Mouse (Mus musculus) urinary bladder, postnatal 14 days (tissue): ENCODE data around the gene Bricd5.
A peak's percentile ranks its signal among the peaks of the same experiment; 100 is the strongest.

Experiments used
- DNase-seq: peaks from one replicate; pipeline ENCODE4 v3.0.0; 2021; ENCODE audit warnings: low spot score

The Bricd5 gene

DNA sequence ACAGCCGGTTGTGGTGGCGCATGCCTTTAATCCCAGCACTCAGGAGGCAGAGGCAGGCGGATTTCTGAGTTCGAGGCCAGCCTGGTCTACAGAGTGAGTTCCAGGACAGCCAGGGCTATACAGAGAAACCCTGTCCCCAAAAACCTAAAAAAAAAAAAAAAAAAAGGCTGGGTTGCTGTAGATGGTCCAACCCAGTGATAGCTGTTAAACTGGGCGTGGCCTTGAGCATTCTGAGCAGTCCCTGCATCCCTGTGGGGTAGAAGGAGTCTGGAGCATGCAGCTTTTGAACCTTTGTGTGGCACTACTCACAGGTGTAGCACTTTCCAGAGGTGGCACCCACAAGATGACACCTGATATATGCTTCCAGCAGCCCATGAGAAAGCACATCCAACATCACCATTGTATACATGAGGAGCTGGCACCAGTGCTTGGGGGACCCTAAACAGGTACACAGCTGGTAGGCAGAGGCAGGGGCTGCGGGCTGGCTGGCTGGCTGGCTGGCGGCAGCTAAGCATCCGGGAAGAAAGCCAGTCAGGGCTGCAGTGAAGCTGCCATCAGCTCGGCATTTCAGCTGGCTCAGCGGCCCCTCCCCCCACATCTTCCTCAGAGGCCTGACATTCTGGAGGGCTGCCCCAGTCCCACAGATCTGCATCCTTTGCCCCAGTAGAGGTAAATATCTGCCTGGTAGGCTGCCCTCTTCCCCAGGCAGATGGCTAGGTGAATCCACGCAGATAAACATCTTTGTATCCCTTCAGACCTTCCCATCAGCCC is 11.6 kb downstream of the Bricd5 start:
- no peak for DNase-seq

GRCm38 (mm10) chr17:24488186-24488661 is 14.5 kb downstream of the Bricd5 start, which contains the start of gene Caskin1:
Gene Caskin1 (plus strand): TSS chr17:24488601.
- no peak for DNase-seq

- DNase-seq, result no peak
Measured at GRCm38 (mm10) chr17:24488662-24489264, 15.1 kb downstream of the Bricd5 start.

DNA sequence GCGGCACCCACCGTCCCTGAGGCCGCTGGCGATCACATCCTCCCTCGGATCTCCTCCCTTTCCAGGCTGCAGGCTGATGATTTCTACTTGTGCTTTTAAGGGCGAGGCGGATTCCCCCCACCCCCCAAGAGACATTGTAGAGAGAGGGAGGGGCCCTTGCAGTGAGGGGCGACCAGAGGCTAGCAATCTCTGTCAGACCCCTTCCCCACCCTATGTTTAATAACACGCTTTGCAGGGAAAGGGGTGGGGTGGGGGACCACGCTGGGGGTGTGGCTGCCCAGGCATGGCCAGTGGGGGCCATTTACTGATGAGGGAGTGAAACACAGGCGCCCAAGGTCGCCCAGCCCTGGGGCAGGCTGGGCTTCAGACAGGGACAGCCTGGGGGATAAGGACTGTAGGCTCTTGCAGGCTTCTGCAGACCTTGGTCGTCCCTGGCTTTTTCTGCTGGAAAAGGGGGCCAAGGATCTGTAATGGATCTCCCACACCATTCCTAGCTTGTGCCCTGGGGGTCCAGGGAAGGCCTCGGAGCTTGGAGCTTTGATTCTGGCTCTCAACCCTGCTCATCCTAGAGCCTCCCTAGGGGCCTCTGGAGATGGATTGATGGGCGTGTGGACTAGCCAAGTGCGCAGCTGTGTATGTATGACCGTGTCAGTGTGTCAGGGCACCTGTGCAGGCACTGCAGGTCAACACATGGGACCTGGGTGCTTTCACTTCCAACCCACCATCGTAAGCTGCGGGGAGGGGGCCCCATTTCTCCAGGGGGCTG is 15.8 kb downstream of the Bricd5 start:
- DNase-seq, result no peak

- DNase-seq, result no peak
Measured at GRCm38 (mm10) chr17:24490399-24490798, 16.7 kb downstream of the Bricd5 start.

DNA sequence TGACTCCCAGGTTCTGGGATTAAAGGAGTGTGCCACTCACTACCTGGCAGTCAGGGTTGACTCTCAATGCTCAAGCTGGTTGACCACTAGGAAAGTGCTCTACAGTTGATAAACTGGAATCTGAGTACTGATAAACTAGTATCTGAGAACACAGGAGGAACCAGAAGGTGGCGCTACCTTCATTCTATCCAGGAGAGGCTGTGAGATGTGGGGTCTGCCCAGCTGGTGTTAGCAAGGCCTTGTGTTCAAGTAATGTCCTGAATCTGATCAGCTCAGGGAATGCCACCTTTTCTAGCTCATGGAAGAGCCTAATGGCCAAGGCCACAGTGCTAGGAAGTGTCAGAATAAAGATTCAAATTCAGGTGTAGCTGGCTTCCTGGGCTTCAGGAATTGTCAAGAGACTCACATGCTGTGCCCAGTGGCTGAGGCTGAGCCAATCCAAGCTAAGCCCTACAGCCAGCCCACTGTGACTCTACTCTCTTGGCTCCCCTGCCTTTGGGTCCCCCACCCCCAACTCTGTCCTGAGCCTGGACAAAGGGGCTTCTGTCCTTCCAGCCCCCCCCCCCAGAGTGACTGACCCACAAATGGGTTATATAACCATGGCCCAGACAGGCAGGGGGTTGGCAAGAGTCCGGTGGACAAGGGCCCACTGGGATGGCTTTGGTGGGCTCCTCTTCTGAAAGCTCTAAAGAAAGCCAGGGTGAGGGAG is 21.1 kb downstream of the Bricd5 start:
- DNase-seq, result peak; percentile 55

- no peak for DNase-seq
Measured at GRCm38 (mm10) chr17:24495443-24495842, 21.8 kb downstream of the Bricd5 start.

- DNase-seq, result no peak
Measured at GRCm38 (mm10) chr17:24496026-24496425, 22.3 kb downstream of the Bricd5 start.

- DNase-seq, result no peak
Measured at GRCm38 (mm10) chr17:24502208-24502607, 28.5 kb downstream of the Bricd5 start.

DNA sequence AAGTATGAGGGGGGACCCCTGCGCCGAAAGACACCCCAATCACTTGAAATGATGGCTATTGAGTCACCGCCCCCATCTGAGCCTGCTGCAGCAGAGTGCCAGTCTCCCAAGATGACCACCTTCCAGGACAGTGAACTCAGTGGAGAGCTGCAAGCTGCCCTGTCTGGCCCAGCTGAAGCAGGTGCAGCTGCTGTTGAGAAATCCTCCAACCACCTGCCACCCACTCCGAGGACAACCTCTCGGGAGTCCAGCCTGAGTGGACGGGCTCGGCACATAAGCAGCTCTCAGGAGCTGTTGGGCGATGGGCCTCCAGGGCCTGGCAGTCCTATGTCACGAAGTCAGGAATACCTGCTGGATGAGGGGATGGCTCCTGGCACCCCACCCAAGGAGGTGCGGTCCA is 30.4 kb downstream of the Bricd5 start:
- no peak for DNase-seq

DNA sequence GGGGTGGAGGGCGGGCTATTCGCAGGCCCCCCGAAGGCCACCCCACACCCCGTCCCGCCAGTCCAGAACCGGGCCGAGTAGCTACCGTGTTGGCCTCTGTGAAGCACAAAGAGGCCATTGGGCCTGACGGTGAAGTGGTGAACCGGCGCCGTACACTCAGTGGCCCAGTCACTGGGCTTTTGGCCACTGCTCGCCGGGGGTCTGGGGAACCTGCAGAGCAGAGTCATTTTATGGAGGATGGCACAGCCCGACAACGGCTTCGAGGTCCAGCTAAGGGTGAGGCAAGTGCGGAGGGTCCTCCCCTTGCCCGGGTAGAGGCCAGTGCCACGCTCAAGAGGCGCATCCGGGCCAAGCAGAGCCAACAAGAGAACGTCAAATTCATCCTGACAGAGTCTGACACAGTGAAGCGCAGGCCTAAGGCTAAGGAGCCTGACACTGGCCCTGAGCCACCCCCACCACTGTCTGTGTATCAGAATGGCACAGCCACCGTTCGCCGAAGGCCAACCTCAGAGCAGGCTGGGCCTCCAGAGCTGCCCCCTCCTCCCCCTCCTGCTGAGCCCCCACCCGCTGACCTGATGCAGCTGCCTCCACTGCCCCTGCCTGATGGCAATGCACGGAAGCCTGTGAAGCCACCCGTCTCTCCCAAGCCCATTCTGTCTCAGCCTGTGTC is 31.7 kb downstream of the Bricd5 start:
- DNase-seq, result no peak

GRCm38 (mm10) chr17:24506332-24507070 is 32.8 kb downstream of the Bricd5 start:
- no peak for DNase-seq

DNA sequence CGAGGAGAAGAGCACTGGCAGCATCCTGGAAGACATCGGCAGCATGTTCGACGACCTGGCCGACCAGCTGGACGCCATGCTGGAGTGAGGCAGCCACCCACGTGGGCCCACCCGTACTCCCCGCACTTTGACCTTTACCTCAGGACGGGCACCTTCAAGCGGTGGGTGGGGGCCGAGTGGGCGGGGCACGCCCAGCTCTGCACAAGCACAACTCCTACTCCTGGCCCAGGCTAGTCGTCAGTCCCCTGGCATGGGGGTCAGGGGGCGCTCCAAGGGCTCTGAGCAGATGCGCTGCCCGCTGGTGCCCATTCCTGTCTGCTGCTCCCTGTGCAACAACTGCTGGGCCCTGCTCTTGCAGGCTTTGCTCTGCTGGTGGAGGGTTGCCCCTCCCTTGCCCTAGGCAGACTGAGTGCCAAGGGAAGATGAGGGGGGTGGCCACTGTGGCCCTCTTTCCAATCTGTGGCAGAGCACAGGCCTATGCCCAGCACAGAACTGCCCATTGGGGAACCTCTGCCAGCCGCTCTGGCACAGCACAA is 33.5 kb downstream of the Bricd5 start:
- no peak for DNase-seq

DNA sequence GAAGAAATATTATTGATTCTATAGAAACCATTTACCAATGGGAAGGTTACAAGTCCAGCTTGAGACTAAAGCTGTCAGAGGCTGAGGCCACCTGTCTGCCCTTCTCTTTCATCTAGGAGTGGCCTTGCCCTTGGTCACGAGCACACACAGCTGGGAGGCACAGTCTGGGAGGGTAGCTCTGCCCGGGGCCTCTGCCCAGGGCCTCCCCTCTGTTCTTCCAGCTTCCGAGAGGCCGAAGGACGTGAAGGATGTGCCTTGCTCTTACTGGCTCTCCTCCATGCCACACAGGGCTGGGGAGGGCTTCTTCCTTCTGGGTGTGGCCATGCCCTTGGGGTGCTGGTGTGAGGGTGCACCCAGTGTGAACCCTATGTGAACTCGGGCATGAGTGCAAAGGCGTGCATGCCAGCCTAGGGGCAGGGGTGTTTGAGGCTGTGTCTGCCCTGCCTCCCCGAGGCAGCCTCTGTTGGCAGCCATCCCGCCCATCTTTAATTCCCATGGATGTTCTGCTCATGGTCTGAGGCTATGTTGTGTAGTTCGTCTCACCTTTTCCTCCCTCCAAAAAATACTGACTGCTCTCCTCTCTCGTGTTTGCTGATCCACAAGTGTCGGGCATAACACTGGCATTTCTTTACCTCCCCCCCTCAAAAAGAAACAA is 34.2 kb downstream of the Bricd5 start:
- no peak for DNase-seq

GRCm38 (mm10) chr17:24513609-24514008 is 39.9 kb downstream of the Bricd5 start:
- peak; percentile 52 for DNase-seq

DNA sequence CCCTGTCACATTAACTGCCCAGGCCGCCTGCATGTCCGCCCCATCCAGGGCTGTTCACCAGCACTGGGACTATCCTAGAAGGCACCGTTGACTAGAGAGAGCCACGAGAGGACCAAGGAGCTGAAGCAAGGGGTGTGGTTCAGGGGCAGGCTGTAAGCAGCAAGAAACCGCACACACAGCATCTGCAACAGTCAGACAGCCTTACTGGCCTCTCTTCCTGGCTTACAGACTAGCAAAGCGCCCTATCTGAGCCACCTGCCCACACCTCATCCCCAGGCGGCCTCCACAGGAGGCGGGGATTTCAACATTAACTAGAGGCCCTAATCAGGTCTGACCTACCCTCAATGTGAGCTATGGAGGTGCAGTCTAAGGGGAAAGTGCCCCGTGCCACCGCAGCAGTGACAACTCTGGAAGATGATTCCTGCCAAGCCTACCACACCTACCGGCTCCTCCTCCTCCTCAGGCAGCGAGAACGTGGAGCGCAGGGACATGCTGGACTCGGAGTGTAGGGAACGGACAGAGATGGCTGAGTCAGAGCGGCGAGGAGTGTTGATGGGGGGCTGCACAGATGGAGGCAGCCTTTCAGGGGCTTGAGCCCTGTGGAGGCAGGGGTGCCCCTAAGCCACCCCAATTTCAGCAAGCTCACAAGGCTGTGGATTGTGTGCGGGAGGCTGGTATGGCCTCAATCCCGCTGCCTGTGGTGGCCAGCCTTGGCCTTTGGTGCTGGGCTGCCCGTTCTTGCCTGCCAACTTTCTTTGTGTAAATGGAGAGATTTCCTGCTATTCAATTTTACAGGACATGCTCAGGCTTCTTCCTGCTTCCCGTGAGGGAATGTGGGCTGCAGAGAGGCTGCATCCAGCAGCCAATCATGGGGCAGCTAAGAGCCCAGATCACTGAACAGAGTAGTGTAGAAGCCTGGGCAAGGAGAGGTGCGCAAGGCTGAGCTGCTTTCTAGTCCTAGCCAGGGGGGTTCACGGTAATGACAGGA is 40.9 kb downstream of the Bricd5 start:
- no peak for DNase-seq

DNA sequence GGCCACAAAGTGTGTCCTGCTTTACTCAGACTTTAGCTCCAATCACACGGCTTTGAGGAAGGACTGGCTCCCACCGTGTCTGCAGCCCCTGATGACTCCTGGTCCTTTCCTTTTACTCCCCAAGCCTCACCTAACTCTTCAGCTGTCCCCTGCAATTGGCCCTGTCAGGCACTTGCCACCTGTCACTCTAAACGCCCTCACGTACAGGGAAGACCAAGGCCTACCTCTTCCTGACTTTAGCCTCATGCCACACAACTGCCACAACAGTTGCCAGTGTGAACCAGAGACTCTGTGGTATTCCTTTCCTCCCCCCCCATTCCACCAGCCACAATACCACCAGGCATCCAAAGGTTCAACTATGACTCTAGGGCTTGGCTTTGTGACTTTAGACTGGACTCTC is 46.8 kb downstream of the Bricd5 start:
- DNase-seq, result no peak

DNA sequence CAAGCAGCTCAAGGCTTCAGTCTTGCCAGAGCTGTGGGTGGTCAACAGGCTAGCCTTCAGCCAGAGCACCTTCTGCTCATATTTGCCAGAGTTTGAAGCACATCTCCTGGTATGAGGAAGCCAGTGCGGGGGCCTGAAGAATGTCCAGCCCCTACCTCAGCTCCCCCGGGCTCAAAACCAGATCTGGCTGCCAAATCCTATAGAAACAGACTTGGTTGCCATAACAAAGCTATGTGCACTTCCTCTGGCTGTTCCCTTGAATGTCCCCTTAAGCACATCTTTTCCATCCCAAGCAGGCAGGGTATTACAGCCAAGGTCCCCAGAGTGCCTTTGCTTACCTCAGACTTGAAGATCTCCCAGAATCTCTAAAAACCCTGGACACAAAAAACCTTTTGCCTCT is 51.0 kb downstream of the Bricd5 start:
- no peak for DNase-seq
